Mouse (Mus musculus) brain, embryonic 18.5 days (tissue): ENCODE measurements around the gene Tgfbr2.

Source experiments
- DNase-seq: peaks from one replicate; pipeline ENCODE4 v3.0.0-alpha.2; 2012; ENCODE audit warnings: low read depth, low spot score

The Tgfbr2 gene

DNA sequence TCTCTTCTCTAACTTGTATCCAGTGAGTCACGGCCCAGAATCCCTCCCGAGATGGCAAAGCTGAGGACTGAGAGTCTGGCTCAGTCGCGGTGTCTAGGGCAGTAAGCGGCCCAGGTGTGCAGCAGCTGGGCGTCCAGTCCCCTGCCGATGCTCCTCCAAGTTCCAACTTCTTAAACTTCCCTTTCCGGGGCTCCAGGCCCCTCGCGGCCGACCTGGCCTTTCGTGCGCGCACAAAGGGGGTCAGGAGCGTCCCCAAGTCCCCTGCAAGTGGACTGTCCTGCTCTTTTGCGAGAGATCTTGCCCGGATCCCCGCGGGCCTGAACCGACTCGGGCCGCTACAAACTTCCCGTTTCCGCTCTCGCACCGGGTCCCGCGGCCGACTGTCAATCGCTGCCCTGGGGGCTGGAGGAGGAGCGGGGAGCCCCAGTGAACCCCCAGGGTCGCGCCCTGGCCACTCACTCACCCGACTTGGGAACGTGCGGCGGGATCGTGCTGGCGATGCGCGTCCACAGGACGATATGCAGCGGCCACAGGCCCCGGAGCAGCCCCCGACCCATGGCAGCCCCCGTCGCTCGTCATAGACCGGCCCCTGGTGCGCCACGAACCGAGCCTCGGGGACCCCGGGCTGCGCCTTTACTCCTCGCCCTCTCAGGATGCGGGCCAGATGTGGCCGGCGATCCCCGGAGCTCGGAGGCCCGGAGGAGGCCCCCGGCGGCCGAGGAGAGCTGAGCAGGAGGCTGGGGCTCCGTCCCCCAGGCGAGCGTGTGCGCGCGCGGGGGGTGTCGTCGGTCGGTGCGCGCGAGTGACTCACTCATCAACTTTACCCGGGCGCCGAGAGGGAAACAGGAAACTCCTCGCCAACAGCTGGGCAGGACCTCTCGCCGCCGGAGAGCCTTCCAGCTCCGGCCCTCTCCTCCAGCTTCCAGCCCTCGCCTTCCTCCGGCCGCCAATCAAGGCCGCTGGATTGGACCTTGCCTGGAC, at the start of gene Tgfbr2:
Gene Tgfbr2 (minus strand): TSS at position 880 of the 981 bp plus-strand sequence.
- no peak for DNase-seq

GRCm38 (mm10) chr9:116223368-116223767, 48.2 kb upstream of the Tgfbr2 start:
- DNase-seq, result no peak

DNA sequence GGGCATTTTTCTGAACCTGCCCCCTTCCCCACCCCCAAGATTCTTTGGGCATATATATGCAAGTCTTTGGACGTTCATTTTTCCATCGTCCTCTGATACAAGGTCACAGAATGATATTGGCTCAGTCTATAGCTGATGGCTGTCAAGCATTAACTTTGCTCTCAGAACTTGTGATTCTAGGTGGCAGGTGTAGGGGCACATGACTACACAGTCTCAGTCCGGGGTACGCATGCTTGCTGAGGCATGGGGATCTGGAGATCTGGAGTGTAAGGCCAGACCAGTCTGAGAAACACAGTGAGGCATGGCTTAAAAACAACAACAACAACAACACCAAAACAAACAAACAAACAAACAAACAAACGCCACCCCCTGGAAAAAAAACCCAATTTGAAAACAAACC, 47.5 kb upstream of the Tgfbr2 start:
- no peak for DNase-seq

DNA sequence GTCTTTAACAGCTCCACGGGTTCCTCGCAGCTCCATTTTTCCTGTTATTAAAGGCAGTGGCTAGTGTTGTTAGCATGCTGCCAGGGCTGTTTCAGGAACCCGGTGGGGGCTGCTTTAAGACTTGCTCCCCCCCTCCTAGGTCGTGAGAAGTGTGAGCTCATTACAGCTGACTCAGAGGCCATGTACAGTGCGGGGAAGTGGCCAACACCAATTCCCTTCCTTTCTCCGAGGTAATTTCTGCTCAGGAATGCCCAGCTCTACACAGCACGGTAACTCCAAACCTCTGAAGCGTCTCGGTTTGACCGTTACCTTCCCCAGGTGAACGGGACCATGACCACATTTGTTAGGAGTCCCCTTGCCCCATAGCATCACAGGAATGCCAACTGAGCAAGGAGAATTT, 46.8 kb upstream of the Tgfbr2 start:
- no peak for DNase-seq

- no peak for DNase-seq
Observed at GRCm38 (mm10) chr9:116221565-116221964, 46.4 kb upstream of the Tgfbr2 start.

- DNase-seq, result no peak
Observed at GRCm38 (mm10) chr9:116220616-116221015, 45.5 kb upstream of the Tgfbr2 start.

DNA sequence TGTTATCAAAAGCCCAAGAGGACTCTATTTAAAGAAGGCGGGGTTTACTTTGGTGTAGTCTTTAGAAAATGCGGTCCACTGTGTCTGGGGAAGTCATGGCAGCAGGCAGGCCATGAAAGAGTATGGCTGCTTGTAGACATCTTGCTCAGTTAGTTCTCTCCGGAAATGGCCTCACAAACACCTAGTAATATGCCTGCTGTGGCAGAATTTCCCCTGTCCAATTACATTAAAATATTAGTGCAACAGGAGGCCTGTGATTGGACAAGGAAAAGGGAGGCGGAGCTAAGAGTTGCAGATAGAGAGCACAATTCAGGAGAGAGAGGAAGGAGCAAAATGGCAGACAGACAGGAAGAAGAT, 45.0 kb upstream of the Tgfbr2 start:
- DNase-seq, result no peak

DNA sequence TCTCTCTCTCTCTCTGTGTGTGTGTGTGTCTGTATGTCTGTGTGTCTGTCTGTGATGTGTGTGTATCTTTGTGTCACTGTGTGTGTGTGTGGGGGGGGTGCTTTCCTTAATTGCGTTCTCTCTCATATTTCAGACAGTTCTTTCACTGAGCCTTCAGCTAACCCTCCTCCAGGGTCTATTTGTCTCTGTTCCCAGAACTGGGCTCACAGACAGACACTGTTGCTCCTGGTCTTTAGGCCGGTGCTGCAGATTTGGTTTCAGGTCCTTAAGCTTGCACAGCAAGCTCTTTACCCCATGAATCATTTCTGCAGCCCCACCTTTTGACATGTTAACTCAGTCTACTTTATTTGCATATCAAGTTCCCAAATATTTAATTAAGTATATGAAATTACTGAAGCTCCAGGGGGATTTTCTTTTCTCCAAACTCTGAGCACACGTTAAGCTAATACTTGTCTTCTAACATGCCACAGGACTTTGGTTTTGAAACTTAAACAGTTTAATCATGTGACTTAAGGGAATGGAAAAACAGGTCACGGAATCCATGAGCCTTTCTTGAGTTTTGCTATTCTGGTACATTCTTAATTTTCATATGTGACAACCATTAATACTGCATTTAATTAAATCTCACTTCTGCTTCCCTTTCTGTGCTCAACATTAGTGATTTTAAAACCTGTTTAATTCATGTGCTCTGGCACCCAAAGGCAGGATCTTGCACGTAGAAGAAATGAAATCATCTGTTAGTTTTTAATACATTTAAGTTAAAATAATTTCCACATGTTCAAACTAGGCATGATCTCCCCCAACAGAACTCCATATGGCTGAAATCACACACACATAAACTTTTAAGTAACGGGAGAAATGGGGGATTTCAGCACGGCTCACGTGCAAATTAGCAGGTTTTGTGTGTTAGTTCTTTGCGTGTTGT, 44.3 kb upstream of the Tgfbr2 start:
- DNase-seq, result no peak

DNA sequence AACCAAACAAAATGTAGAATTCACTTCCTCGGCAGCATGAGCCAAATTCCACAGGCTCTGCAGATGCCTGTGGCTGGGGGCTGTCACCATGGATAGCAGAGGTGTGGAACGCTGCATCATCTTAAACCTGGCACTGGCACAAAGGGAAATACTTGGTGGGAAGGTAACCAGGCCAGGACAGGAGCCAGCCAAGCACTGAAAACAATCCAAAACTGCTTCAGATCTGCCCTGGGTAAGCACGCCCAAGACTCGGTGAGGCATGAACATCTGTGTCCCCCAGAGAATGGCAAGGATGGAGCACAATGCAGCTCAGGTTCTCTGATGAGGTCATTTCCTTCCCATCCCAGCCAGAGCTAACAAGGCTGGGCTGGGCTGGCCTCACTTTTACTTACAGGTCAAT, 43.6 kb upstream of the Tgfbr2 start:
- DNase-seq, result no peak

- no peak for DNase-seq
Observed at GRCm38 (mm10) chr9:116217099-116217498, 41.9 kb upstream of the Tgfbr2 start.

GRCm38 (mm10) chr9:116216677-116217076, 41.5 kb upstream of the Tgfbr2 start:
- no peak for DNase-seq

DNA sequence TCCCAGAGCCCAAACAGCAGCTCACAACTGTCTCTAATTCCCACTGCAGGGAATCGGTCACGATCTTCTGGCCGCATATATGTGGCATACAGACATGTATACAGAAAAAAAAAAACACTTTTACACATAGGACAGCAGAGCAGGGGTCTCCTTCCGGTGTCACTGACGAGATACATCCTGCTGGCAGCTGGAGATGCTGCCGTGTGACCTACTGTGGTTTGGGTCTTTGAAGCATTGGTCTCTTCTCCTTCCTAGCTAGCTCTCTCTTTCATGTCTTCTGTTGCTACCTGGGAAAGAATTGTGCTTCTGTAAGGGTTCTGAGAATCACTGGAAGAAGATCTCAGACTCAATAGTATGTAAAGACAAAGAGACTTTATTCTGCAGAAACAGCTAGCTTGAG, 39.1 kb upstream of the Tgfbr2 start:
- no peak for DNase-seq

- no peak for DNase-seq
Observed at GRCm38 (mm10) chr9:116212915-116213619, 37.9 kb upstream of the Tgfbr2 start.

DNA sequence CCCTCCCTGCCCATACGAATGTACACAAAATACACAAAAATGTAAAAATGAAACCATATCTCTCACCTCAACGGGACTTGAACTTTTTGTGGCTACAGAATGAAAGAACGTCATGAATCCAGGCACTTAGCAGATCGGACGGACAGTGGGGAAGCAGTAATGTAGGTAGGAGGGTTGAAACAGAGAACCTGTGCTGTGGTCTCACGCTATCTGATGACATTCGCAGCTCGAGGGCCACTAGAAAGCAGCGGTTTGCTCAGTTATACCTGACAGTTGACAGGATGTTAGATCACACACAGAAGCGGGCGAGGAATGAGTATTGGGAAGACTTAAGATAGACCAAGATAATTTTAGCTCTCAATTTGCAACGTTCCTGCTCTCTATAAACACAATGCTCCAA, 36.9 kb upstream of the Tgfbr2 start:
- no peak for DNase-seq

DNA sequence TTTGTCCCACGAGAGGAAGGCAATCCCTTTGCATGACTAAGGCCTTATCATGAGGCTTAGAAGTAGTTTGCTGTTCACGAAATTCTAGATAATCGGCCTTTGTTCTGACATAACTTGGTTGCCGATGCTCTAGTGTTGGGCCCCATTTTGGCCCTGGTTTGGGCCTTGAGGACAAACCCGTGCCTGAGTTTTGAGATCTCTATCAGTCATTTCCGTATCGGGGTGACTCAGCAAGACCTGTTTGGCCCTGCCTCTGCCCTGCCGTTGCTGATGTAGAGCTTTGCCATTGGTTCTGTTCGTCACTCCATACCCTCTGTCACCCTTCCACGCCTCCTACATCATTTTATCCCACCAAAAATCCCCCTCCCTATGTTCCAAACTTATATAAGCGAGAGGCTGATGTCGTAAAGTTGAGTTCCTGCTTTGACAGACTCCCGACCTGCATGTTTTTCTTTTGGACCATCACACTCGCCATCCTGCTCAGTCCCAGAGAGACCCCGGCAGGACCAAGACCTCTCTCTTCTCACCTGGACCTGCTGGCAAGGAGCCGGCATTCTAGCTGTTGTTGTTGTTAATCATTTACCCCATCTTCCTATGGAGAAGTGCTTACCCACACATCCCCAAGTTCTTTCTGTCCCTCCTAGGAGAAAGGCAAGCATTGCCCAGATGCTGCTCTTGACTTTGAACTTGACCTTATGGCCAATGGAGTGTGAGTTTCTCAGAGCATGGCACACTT, 33.2 kb upstream of the Tgfbr2 start:
- no peak for DNase-seq

GRCm38 (mm10) chr9:116206901-116207300, 31.7 kb upstream of the Tgfbr2 start:
- no peak for DNase-seq

GRCm38 (mm10) chr9:116203675-116204074, 28.5 kb upstream of the Tgfbr2 start:
- no peak for DNase-seq

GRCm38 (mm10) chr9:116199127-116199526, 24.0 kb upstream of the Tgfbr2 start:
- DNase-seq, result no peak

- DNase-seq, result no peak
Observed at GRCm38 (mm10) chr9:116198488-116198887, 23.3 kb upstream of the Tgfbr2 start.

DNA sequence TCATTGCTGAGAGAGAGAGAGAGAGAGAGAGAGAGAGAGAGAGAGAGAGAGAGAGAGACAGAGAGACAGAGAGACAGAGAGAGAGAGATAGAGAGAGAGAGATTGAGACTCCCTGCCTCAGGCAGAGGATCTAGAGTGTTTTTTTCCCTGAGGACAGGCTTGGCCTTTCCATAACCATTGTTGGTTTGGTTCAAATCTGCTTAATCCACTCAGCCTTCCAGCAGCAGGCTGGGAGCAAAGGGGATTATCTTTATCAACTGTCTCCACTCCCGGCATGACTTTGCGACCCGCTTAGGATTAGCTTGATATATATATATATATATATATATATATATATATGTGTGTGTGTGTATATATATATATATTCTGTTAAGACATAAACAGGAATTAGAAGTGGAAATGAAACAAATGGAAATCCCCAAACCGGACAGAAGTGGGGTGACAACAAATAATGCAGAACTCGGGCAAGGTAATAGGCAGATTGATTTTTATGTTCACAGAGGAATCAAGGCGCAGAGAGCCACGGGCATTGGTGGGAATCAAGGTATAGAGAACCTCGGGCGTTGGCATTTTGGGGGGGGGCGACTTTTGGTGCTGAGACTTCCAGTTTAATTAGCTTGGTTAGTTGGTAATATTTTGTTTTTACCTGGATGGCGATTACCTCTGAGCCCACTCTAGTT, 22.5 kb upstream of the Tgfbr2 start:
- no peak for DNase-seq
